Mouse (Mus musculus) neural tube, embryonic 15.5 days (tissue): ENCODE measurements around the gene Klhl6. TPM values are rescaled to one million over a fixed set of nuclear protein-coding genes. Genes with fewer than 3 reads are reported as not detected.

Experiments
- ATAC-seq: fragments of 200-750 bp; cut with Nextera tagmentation; 2 replicates; pipeline ENCODE4 v1.8.0; 2017; ENCODE audit warnings: mild to moderate bottlenecking, moderate TSS enrichment, moderate library complexity; ENCODE audit not compliant: low FRiP score
- H3K27ac ChIP-seq: fragments of 300-500 bp; sonication (generic); replicated peaks from 2 replicates; pipeline ENCODE4 v1.5.1; 2015; ENCODE audit warnings: mild to moderate bottlenecking, inconsistent platforms
- H3K27me3 ChIP-seq: fragments of 300-500 bp; sonication (generic); replicated peaks from 2 replicates; pipeline ENCODE4 v1.6.1; 2015; ENCODE audit warnings: inconsistent platforms
- H3K36me3 ChIP-seq: fragments of 300-500 bp; sonication (generic); 2 replicates; pipeline ENCODE4 v1.6.1; 2015; ENCODE audit warnings: inconsistent platforms
- H3K4me1 ChIP-seq: fragments of 300-500 bp; sonication (generic); 2 replicates; pipeline ENCODE4 v1.6.1; 2015; ENCODE audit warnings: inconsistent platforms
- H3K4me2 ChIP-seq: fragments of 300-500 bp; sonication (generic); 2 replicates; pipeline ENCODE4 v1.6.1; 2015; ENCODE audit warnings: inconsistent platforms, mild to moderate bottlenecking, moderate library complexity
- H3K4me3 ChIP-seq: fragments of 300-500 bp; sonication (generic); replicated peaks from 2 replicates; pipeline ENCODE4 v1.5.1; 2015; ENCODE audit warnings: mild to moderate bottlenecking, inconsistent platforms
- H3K9ac ChIP-seq: fragments of 300-500 bp; sonication (generic); replicated peaks from 2 replicates; pipeline ENCODE4 v1.6.1; 2015; ENCODE audit warnings: mild to moderate bottlenecking, inconsistent platforms
- H3K9me3 ChIP-seq: fragments of 300-500 bp; sonication (generic); replicated peaks from 2 replicates; pipeline ENCODE4 v1.6.1; 2016; ENCODE audit warnings: inconsistent platforms
- WGBS: fragments of 180-500 bp; shearing (Covaris S2); methylation state at CpG from one replicate; pipeline ENCODE4 v1.1.7; 2015; ENCODE audit warnings: mixed read lengths; 5-methylcytosine and 5-hydroxymethylcytosine counted together
- polyA plus RNA-seq: library from polyadenylated mRNA; unstranded; fragments of >200 nt; fragmentation: Nextera tagmentation; extraction: Ambion mirVana; gene quantifications from 2 replicates; pipeline ENCODE4 v1.2.1, GENCODE M21; 2015

Klhl6 gene
- polyA plus RNA-seq, 1 experiment from 2014 or later = 3.9 TPM

GRCm38 (mm10) chr16:19912582-19912981 lies 70.3 kb downstream of the Klhl6 start:
- H3K9me3 ChIP-seq = no peaks in the 10 kb centered on the region
- WGBS = 83% methylated on average over 2 of the region's 2 CpGs
- H3K27me3 ChIP-seq = no peaks in the 10 kb centered on the region
- no peak overlapping the region for H3K9ac ChIP-seq
- no peaks in the 10 kb centered on the region for H3K4me1 ChIP-seq
- H3K27ac ChIP-seq = no peak overlapping the region
- H3K36me3 ChIP-seq = no peaks in the 10 kb centered on the region
- H3K4me3 ChIP-seq = no peak overlapping the region
- no peak for ATAC-seq
- no peak overlapping the region for H3K4me2 ChIP-seq

DNA sequence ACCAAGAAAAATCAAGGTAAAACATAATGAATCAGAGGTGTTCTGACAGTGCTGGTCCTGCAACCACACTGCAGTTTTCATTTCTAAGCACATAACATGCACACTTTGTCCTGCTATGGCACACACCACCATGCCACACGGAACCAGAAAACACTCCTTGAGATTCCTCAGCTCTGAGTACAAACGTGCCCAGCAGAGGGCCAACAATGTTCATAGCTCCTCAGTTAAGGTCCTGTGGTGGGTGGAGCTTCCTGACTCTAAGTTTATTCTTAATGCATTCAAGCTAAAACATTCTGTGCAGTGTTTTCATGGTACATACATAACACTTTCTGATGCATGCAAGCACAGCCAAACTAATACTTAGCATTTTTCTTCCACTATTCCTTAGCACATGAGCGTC lies 74.5 kb downstream of the Klhl6 start:
- ATAC-seq = no peak
- no peaks in the 10 kb centered on the region for H3K27me3 ChIP-seq
- no peaks in the 10 kb centered on the region for H3K9me3 ChIP-seq
- 63% methylated on average over 3 of the region's 3 CpGs for WGBS
- no peak overlapping the region for H3K27ac ChIP-seq
- H3K9ac ChIP-seq = no peak overlapping the region
- no peak overlapping the region for H3K4me2 ChIP-seq
- no peaks in the 10 kb centered on the region for H3K36me3 ChIP-seq
- no peak overlapping the region for H3K4me3 ChIP-seq
- H3K4me1 ChIP-seq = no peaks in the 10 kb centered on the region

- Histone ChIP-seq H3K9ac (no peak overlapping the region), H3K27me3 (no peaks in the 10 kb centered on the region), H3K4me2 (no peak overlapping the region), H3K4me1 (no peaks in the 10 kb centered on the region), H3K9me3 (no peaks in the 10 kb centered on the region), H3K27ac (no peak overlapping the region), H3K36me3 (no peaks in the 10 kb centered on the region), H3K4me3 (no peak overlapping the region)
- 38% methylated on average over 2 of the region's 2 CpGs for WGBS
- ATAC-seq = no peak
These were observed 75.7 kb downstream of the Klhl6 start for GRCm38 (mm10) chr16:19907103-19907502.

- no peak for ATAC-seq
- WGBS = 52% methylated on average over 2 of the region's 2 CpGs
- H3K9me3 ChIP-seq = no peaks in the 10 kb centered on the region
These were observed 77.9 kb downstream of the Klhl6 start for GRCm38 (mm10) chr16:19904734-19905479.

GRCm38 (mm10) chr16:19903792-19904191 lies 79.0 kb downstream of the Klhl6 start:
- 93% methylated on average over 1 of the region's 1 CpGs for WGBS

More at GRCm38 (mm10) chr16:19904734-19905479, 77.9 kb downstream of the Klhl6 start:
- H3K27me3 ChIP-seq = no peaks in the 10 kb centered on the region
- H3K4me3 ChIP-seq = no peak overlapping the region
- no peaks in the 10 kb centered on the region for H3K36me3 ChIP-seq
- H3K4me1 ChIP-seq = no peaks in the 10 kb centered on the region
- H3K9ac ChIP-seq = no peak overlapping the region
- H3K4me2 ChIP-seq = no peak overlapping the region
- H3K27ac ChIP-seq = no peak overlapping the region

More at GRCm38 (mm10) chr16:19903792-19904191, 79.0 kb downstream of the Klhl6 start:
- H3K27ac ChIP-seq = no peak overlapping the region
- H3K9ac ChIP-seq = no peak overlapping the region
- no peaks in the 10 kb centered on the region for H3K4me1 ChIP-seq
- no peak overlapping the region for H3K4me2 ChIP-seq
- ATAC-seq = no peak
- no peak overlapping the region for H3K4me3 ChIP-seq
- no peaks in the 10 kb centered on the region for H3K9me3 ChIP-seq
- H3K36me3 ChIP-seq = no peaks in the 10 kb centered on the region
- H3K27me3 ChIP-seq = no peaks in the 10 kb centered on the region

Other genes with a start within 250 kb of the Klhl6 start
- gene B3gnt5, start 222.8 kb downstream of the Klhl6 start, polyA plus RNA-seq = 25.2 and 32.8 TPM in 2 replicates
- gene Klhl24, start 114.5 kb upstream of the Klhl6 start, polyA plus RNA-seq = 35.9 and 38.8 TPM in 2 replicates
- gene Yeats2, start 158.0 kb upstream of the Klhl6 start, polyA plus RNA-seq = 18.1 and 20.0 TPM in 2 replicates